Mouse (Mus musculus): ENCODE measurements at regions not wholly inside any gene's neighbourhood (a gene's known extent, or its start where the extent isn't known, plus 50 kb on each side); places are given as distances from the start of the nearest gene placed in this dataset.

DNA sequence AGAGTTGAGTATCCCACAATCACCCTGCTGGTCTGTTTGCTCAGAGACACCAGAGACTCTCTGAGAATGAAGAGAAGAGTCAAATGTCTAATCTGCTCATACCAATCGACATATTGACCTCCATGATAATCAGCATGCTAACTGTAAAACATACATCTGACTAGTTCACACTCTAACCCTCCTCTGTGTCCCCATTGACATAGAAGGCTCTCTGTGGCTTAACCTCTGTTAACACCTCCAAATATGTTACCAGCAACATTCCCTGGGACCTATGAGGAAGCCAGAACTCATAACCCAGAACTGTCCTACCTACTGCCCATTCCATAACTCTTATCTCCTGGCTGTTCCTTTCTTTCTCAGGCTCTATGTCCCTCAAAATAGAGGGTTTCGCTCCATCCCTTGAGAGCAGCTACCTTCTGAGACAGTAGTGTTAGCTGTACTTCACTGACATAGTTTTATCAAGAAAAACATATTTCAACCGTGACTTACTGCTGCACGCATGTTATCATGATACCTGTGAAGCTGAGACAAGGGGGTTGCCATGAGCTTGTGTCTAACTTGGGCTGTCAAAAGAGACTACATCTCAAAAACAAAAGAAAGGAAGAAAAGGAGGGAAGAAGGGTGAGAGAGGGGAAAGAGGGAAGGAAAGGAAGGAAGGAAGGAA is 135.6 kb downstream of the Gsdmc2 start:
- WGBS, result 97% methylated on average over 4 of the region's 4 CpGs
- no peak for TF ChIP-seq POLR2A (IDR thresholded peaks at IDR 0.05; ENCODE audit: control insufficient read depth, extremely low read depth, insufficient read depth, low read length, poor library complexity)
- no peak for TF ChIP-seq CTCF (IDR thresholded peaks at IDR 0.05; ENCODE audit: borderline replicate concordance, control insufficient read depth, extremely low read depth, insufficient read depth, low read length, poor library complexity)
- H3K36me3 ChIP-seq (ENCODE audit: control insufficient read depth, insufficient read depth, low read length), result no peaks in the 10 kb centered on the region
- H3K4me1 ChIP-seq (replicated peaks; ENCODE audit: control insufficient read depth, insufficient read depth, low read length), result no peaks in the 10 kb centered on the region
- no peak overlapping the region for H3K4me3 ChIP-seq (ENCODE audit: control insufficient read depth, insufficient read depth, low read length)
- no peaks in the 10 kb centered on the region for H3K27me3 ChIP-seq (ENCODE audit: control insufficient read depth, insufficient read depth, low read length)
- no peak for DNase-seq
- H3K27ac ChIP-seq (ENCODE audit: control insufficient read depth, insufficient read depth, low read length), result no peak overlapping the region

DNA sequence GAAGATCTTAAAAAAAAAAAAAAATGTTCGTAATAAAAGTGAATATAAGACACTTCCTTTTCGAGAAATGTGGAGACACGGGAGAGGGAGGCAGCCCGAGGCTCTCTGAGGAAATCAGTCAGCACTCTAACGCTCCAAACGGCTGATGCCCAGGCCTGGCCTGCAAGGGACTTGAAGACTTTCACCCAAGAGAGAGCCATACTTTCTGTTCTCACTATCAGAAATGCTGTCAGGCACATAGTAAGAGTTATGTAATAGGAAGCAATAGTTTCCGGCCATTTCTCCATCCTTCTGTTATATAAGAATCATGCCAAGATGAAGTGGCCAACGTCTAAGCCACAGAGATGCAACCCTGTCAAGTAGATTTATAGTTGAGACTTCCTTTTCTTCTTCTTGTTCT is 140.3 kb downstream of the Gsdmc2 start:
- WGBS, result 21% methylated on average over 8 of the region's 8 CpGs
- DNase-seq, result no peak
- no peaks in the 10 kb centered on the region for H3K27me3 ChIP-seq (ENCODE audit: control insufficient read depth, insufficient read depth, low read length)
- H3K27ac ChIP-seq (ENCODE audit: control insufficient read depth, insufficient read depth, low read length), result no peak overlapping the region
- no peaks in the 10 kb centered on the region for H3K36me3 ChIP-seq (ENCODE audit: control insufficient read depth, insufficient read depth, low read length)
- TF ChIP-seq CTCF (IDR thresholded peaks at IDR 0.05; ENCODE audit: borderline replicate concordance, control insufficient read depth, extremely low read depth, insufficient read depth, low read length, poor library complexity), result no peak
- TF ChIP-seq POLR2A (IDR thresholded peaks at IDR 0.05; ENCODE audit: control insufficient read depth, extremely low read depth, insufficient read depth, low read length, poor library complexity), result no peak
- no peak overlapping the region for H3K4me3 ChIP-seq (ENCODE audit: control insufficient read depth, insufficient read depth, low read length)
- H3K4me1 ChIP-seq (replicated peaks; ENCODE audit: control insufficient read depth, insufficient read depth, low read length), result no peaks in the 10 kb centered on the region

DNA sequence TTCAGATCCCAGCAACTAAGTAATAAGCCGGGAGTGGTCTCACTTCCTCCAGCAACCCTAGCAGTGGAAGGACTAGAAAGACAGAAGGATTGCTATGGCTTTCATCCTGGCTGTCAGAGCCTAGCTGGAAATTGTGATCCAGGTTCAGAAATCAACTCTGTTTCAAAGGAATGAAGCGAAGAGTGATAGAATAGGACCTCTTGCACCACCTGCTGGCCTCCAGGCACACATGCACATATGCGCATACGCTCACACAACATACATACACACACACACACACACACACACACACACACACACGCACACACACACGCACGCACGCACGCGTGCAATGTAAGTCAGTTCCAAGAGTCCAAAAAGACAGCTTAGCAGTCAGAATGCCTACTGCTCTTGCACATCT is 147.1 kb downstream of the Gsdmc2 start:
- H3K27me3 ChIP-seq (ENCODE audit: control insufficient read depth, insufficient read depth, low read length), result no peaks in the 10 kb centered on the region
- no peaks in the 10 kb centered on the region for H3K4me1 ChIP-seq (replicated peaks; ENCODE audit: control insufficient read depth, insufficient read depth, low read length)
- no peaks in the 10 kb centered on the region for H3K36me3 ChIP-seq (ENCODE audit: control insufficient read depth, insufficient read depth, low read length)
- no peak for TF ChIP-seq CTCF (IDR thresholded peaks at IDR 0.05; ENCODE audit: borderline replicate concordance, control insufficient read depth, extremely low read depth, insufficient read depth, low read length, poor library complexity)
- no peak for TF ChIP-seq POLR2A (IDR thresholded peaks at IDR 0.05; ENCODE audit: control insufficient read depth, extremely low read depth, insufficient read depth, low read length, poor library complexity)
- 97% methylated on average over 10 of the region's 10 CpGs for WGBS
- no peak overlapping the region for H3K27ac ChIP-seq (ENCODE audit: control insufficient read depth, insufficient read depth, low read length)
- H3K4me3 ChIP-seq (ENCODE audit: control insufficient read depth, insufficient read depth, low read length), result no peak overlapping the region
- DNase-seq, result no peak

DNA sequence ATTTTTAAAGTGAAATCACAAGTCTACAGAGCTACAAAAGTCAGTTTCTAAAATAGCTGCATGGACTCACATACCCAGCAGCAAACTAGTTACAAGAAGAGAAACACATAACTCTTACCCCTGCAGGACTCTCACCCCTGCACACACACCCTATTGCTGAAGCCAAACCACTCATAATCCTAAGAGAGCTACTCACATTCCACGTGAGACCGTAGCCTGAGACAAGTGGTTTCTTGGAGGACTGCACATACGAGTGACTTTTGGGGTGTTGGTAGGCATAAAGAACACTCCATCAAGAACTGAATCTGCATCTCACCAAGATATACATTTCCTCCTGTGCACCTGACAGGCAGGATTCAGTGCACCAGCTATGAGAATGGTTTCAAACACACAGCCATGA is 150.8 kb downstream of the Gsdmc2 start:
- no peaks in the 10 kb centered on the region for H3K36me3 ChIP-seq (ENCODE audit: control insufficient read depth, insufficient read depth, low read length)
- H3K4me1 ChIP-seq (replicated peaks; ENCODE audit: control insufficient read depth, insufficient read depth, low read length), result no peaks in the 10 kb centered on the region
- no peaks in the 10 kb centered on the region for H3K27me3 ChIP-seq (ENCODE audit: control insufficient read depth, insufficient read depth, low read length)
- TF ChIP-seq POLR2A (IDR thresholded peaks at IDR 0.05; ENCODE audit: control insufficient read depth, extremely low read depth, insufficient read depth, low read length, poor library complexity) (no peak), CTCF (IDR thresholded peaks at IDR 0.05; ENCODE audit: borderline replicate concordance, control insufficient read depth, extremely low read depth, insufficient read depth, low read length, poor library complexity) (no peak)
- H3K4me3 ChIP-seq (ENCODE audit: control insufficient read depth, insufficient read depth, low read length), result no peak overlapping the region
- 89% methylated on average over 3 of the region's 3 CpGs for WGBS
- no peak for DNase-seq
- H3K27ac ChIP-seq (ENCODE audit: control insufficient read depth, insufficient read depth, low read length), result no peak overlapping the region

DNA sequence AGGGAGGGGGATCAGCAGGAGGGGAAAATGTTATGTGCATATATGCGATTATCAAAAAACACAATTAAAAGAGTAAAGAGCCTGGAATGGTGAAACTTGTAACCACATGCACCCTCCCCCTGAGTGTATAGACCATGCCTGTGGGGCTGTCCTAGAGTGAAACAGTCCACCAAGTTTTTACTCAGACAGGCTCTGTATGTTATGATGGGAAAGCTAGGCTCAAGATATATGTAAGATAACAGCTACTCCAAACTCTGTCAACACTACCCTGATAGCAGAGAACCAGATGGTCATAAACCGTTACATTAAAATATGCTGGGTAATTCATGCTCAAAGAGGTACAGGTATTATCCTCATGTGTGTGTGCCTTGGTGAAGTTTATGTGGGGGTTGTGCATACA is 151.4 kb downstream of the Gsdmc2 start:
- 83% methylated on average over 2 of the region's 2 CpGs for WGBS
- Histone ChIP-seq H3K27ac (ENCODE audit: control insufficient read depth, insufficient read depth, low read length) (no peak overlapping the region), H3K4me3 (ENCODE audit: control insufficient read depth, insufficient read depth, low read length) (no peak overlapping the region), H3K36me3 (ENCODE audit: control insufficient read depth, insufficient read depth, low read length) (no peaks in the 10 kb centered on the region), H3K27me3 (ENCODE audit: control insufficient read depth, insufficient read depth, low read length) (no peaks in the 10 kb centered on the region), H3K4me1 (replicated peaks; ENCODE audit: control insufficient read depth, insufficient read depth, low read length) (no peaks in the 10 kb centered on the region)
- DNase-seq, result no peak
- TF ChIP-seq POLR2A (IDR thresholded peaks at IDR 0.05; ENCODE audit: control insufficient read depth, extremely low read depth, insufficient read depth, low read length, poor library complexity) (no peak), CTCF (IDR thresholded peaks at IDR 0.05; ENCODE audit: borderline replicate concordance, control insufficient read depth, extremely low read depth, insufficient read depth, low read length, poor library complexity) (no peak)

DNA sequence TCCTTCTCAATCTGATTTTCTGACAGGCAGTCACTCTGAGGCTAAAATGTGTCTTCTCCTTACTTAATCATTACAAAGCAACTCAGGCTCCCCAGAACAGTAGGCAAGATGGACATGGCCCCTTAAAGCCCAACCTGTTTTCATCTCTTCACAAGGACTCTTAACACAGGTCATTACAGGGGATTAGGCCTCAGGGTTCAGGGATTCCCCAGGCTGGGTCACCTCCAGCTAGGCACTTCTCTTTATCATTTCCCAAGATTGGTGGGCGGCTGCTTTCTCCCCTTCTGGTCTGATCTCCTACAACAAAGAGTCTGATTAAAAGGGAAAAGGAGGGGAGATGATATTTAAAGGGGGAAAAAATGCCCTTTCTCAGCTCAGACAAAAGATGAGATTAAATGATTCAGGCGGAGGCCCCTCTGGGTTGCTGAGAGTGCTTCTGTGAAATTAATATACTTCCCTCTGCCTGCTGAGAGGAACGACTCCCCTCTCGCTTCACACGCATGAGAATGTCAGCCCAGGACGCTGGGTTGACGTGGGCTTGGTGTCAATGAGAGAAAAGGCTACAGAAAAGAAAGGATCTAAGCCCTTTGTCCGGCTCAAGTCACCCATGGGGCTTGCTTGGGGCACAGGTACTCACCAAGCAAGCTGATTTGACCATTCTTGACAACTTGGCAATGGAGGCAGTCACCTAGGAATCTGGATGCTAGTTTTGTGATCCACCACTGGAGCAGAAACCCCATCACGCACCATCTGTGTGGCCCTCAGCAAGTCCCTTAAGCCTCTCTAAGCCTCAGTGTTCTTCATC is 152.3 kb downstream of the Gsdmc2 start:
- no peak for TF ChIP-seq CTCF (IDR thresholded peaks at IDR 0.05; ENCODE audit: borderline replicate concordance, control insufficient read depth, extremely low read depth, insufficient read depth, low read length, poor library complexity)
- no peak for TF ChIP-seq POLR2A (IDR thresholded peaks at IDR 0.05; ENCODE audit: control insufficient read depth, extremely low read depth, insufficient read depth, low read length, poor library complexity)
- H3K4me1 ChIP-seq (replicated peaks; ENCODE audit: control insufficient read depth, insufficient read depth, low read length), result no peaks in the 10 kb centered on the region
- H3K27me3 ChIP-seq (ENCODE audit: control insufficient read depth, insufficient read depth, low read length), result no peaks in the 10 kb centered on the region
- 87% methylated on average over 9 of the region's 9 CpGs for WGBS
- H3K27ac ChIP-seq (ENCODE audit: control insufficient read depth, insufficient read depth, low read length), result no peak overlapping the region
- no peak for DNase-seq
- no peaks in the 10 kb centered on the region for H3K36me3 ChIP-seq (ENCODE audit: control insufficient read depth, insufficient read depth, low read length)
- H3K4me3 ChIP-seq (ENCODE audit: control insufficient read depth, insufficient read depth, low read length), result no peak overlapping the region
